Mouse (Mus musculus) right cerebral cortex, postnatal 25 days (tissue): ENCODE results near the gene Faf1.

Experiments used
- DNase-seq: peaks from one replicate; pipeline ENCODE4 v3.0.0; 2022

Gene Faf1

GRCm38 (mm10) chr4:109792331-109792730, 115.9 kb downstream of the Faf1 start:
- no peak for DNase-seq

GRCm38 (mm10) chr4:109793072-109793471, 116.7 kb downstream of the Faf1 start:
- no peak for DNase-seq

- no peak for DNase-seq
Measured at GRCm38 (mm10) chr4:109797511-109798182, 121.3 kb downstream of the Faf1 start.

GRCm38 (mm10) chr4:109806408-109806807, 130.0 kb downstream of the Faf1 start:
- no peak for DNase-seq

- no peak for DNase-seq
Measured at GRCm38 (mm10) chr4:109815161-109815560, 138.8 kb downstream of the Faf1 start.

GRCm38 (mm10) chr4:109815592-109815991, 139.2 kb downstream of the Faf1 start:
- no peak for DNase-seq

- DNase-seq: no peak
Measured at GRCm38 (mm10) chr4:109819455-109819854, 143.1 kb downstream of the Faf1 start.

GRCm38 (mm10) chr4:109829800-109830199, 153.4 kb downstream of the Faf1 start:
- DNase-seq: no peak

GRCm38 (mm10) chr4:109857851-109858250, 181.5 kb downstream of the Faf1 start:
- DNase-seq: no peak

- no peak for DNase-seq
Measured at GRCm38 (mm10) chr4:109858571-109859392, 182.4 kb downstream of the Faf1 start.

- DNase-seq: no peak
Measured at GRCm38 (mm10) chr4:109859401-109859800, 183.0 kb downstream of the Faf1 start.

- DNase-seq: no peak
Measured at GRCm38 (mm10) chr4:109860256-109860655, 183.9 kb downstream of the Faf1 start.

GRCm38 (mm10) chr4:109862271-109862670, 185.9 kb downstream of the Faf1 start:
- no peak for DNase-seq

GRCm38 (mm10) chr4:109863021-109863420, 186.6 kb downstream of the Faf1 start:
- no peak for DNase-seq

- DNase-seq: no peak
Measured at GRCm38 (mm10) chr4:109868897-109869484, 192.6 kb downstream of the Faf1 start.

- DNase-seq: no peak
Measured at GRCm38 (mm10) chr4:109884333-109884732, 207.9 kb downstream of the Faf1 start.

GRCm38 (mm10) chr4:109887856-109888357, 211.5 kb downstream of the Faf1 start:
- no peak for DNase-seq

- DNase-seq: no peak
Measured at GRCm38 (mm10) chr4:109897810-109898566, 221.6 kb downstream of the Faf1 start.

- DNase-seq: no peak
Measured at GRCm38 (mm10) chr4:109901076-109901475, 224.7 kb downstream of the Faf1 start.

- no peak for DNase-seq
Measured at GRCm38 (mm10) chr4:109904487-109904886, 228.1 kb downstream of the Faf1 start.

GRCm38 (mm10) chr4:109929058-109929457, 252.7 kb downstream of the Faf1 start:
- DNase-seq: no peak

GRCm38 (mm10) chr4:109930445-109930844, 254.1 kb downstream of the Faf1 start:
- no peak for DNase-seq

- DNase-seq: no peak
Measured at GRCm38 (mm10) chr4:109930935-109931334, 254.5 kb downstream of the Faf1 start.
